Mouse (Mus musculus): ENCODE data around the gene Fam78a.
"Not testable (repeated sequence)": the region's sequence is repeated elsewhere in the genome, so short reads cannot be mapped to it uniquely, and the experiment has no call there.

Gene Fam78a

DNA sequence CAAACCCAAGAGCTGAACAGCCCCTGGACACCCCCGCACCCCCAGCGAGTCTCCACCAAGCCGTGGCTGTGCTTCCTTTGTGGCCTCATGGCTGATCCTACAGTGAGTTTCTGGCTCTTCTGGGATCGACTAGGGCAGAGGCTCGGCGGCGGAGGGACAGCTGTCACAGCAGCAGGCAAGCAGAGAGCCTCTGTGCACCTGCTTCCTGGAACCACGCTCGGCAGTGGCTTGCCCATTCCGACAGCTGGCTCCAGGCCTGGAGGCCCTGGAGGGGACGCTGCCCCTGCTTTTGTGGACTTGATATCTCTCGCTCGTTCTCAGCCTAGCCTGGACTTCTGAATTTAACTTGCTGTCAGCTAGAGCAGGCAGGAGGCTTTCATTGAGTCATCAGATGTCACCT, 19.7 kb downstream of the Fam78a start:
- DNase-seq: no peak

GRCm38 (mm10) chr2:32063451-32064151, 21.1 kb downstream of the Fam78a start:
- DNase-seq: no peak

GRCm38 (mm10) chr2:32062626-32063410, 21.8 kb downstream of the Fam78a start:
- no peak for DNase-seq

DNA sequence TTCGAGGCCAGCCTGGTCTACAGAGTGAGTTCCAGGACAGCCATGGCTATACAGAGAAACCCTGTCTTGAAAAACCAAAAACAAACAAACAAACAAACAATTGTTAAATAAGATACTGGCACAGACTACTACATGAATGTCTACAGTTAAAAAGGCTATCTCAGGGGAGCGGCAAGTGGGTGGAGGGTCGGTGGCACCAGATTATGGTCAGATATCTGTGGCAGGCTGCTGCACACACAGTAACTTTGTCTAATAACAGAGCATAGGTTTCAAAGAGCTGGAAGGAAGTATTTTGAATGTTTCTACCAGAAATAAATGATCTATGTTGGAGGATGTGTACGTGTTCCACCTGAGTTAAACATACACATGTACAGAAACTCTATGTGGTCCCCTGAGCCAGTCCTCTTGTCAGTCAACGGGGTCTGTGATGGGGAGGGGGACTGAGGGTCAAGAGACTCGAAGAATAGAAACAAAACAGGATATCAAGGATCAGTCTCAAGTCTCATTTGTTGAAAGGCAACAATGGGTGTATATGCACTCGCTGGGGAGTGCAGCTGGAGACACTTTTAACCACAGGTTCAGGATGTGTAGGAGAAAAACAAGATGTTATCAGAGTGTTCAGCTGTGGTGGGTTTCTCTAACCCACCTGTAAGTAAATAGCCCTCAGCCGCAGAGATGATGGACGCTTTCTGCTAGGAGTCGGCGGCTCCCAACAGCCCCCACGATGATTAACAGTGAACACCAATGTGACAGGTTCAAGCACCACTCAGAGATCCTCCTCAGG, 22.7 kb downstream of the Fam78a start:
- DNase-seq: no peak

GRCm38 (mm10) chr2:32061189-32061588, 23.5 kb downstream of the Fam78a start:
- no peak for DNase-seq

- DNase-seq: no peak
These were observed 24.3 kb downstream of the Fam78a start for GRCm38 (mm10) chr2:32060228-32060805.

- DNase-seq: no peak
These were observed 25.0 kb downstream of the Fam78a start for GRCm38 (mm10) chr2:32059613-32060012.

DNA sequence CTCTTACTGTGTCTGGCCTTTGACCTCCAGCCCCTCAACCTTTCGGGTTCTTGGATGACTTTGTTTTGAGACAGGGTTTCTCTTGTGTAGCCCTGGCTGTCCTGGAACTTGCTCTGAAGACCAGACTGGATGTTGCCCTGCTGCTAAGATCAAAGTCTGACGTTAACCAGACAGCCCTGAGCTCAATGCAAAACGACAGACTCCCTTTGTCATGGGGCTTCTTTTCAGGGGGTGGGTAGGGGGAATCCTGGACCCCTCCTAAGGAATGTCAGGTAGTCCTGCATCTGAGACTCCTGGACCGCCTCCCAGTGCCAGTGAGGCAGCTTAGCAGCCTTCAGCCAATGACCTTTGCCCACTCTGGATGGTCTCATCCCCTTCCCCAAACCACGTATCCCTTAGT, 25.9 kb downstream of the Fam78a start:
- no peak for DNase-seq

DNA sequence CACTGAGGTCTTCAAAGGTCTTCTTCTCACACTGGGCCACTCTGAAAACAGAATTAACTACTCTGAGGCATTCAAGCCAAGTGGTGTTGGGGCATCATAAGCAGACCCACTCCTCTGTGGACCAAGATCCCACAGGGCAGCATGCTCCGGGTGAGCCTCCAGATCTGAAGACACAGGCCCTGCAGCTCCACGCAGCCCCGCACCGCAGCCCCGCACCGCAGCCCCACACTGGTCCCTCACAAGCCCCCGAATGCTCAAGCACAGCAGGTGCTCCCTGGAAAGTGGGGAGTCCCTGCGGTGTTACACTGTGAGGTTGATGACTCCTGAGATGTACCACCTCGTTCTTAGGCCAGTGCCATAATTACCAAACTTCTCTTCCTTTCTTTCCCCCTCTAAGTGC, 26.4 kb downstream of the Fam78a start:
- DNase-seq: no peak

DNA sequence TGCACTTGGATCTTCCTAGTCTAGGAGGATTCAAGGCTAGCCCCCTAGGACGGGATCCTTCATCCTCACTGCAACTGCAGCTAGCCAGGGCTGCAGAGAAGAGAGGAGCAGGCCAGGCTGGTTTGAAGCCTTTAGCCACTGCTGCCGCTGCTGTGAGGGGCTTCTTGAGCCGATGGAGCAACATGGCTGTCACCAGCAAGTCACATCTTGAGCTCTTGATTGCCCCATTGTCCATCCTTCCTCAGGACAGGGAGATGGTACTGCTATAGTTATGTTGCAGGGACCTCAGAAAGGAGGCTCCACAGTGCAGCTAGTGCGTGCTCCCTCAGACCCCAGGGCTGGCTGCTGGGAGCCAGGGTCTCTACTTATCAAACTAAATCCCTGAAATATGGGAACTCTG, 26.9 kb downstream of the Fam78a start:
- no peak for DNase-seq

GRCm38 (mm10) chr2:32057360-32057759, 27.3 kb downstream of the Fam78a start:
- DNase-seq: no peak

DNA sequence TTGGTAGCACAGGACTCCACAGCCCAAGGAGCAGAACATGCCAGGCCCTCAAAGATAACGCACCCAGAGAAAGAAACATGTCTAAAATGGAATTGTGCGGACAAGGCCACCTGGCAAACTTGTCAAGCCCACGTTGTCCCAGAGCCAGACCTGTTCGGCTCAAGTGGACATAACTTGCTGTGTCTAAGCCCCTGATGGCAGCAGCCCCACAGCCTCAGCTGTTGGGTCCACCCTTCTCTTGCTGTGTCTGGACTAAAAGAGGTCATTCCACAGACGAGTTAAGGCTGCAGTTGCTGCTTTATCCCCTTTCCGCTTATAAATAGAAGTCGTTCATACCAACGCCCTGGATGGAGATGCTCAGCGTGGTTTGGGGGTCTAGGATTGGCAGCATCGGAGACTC, 28.1 kb downstream of the Fam78a start:
- no peak for DNase-seq

- no peak for DNase-seq
These were observed 29.2 kb downstream of the Fam78a start for GRCm38 (mm10) chr2:32055357-32055965.

- DNase-seq: no peak
These were observed 32.2 kb downstream of the Fam78a start for GRCm38 (mm10) chr2:32052418-32052817.

- DNase-seq: no peak
These were observed 32.9 kb downstream of the Fam78a start for GRCm38 (mm10) chr2:32051791-32052190.

DNA sequence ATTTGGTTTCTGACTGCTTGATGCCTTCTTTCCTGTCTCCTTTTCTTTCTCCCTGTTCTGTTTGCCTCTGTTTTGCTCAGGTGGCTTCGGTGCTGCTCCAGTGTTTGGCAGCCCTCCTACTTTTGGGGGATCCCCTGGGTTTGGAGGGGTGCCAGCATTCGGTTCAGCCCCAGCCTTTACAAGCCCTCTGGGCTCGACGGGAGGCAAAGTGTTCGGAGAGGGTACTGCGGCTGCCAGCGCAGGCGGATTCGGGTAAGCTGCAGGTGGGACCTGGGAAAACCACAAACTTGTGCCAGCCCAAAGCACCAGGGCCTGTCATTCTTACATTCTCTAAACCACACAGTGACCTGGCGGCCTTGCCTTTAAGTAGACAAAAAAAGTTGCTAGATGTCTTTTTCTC, 37.3 kb downstream of the Fam78a start:
- DNase-seq: no peak

- DNase-seq: no peak
These were observed 38.6 kb downstream of the Fam78a start for GRCm38 (mm10) chr2:32046009-32046408.

DNA sequence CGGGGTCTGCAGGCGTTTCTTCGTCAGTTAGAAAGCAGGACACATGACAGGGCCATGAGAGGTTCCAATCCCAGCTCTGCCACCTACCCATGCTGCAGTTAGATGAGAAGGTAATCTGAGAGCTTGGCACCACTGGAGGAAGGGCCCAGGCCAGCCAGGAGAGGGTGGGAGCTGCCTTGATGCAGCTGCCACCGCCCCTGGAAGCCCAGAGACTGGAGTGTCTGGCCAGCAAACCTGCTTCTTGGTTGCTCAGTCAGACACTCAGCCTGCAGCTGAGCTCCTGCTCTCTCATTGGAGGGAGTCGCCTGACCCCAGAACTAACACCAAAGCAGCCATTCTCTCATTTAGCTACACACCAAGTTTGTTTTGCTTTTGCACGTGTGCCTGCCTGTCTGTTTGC, 39.3 kb downstream of the Fam78a start:
- DNase-seq: no peak

- no peak for DNase-seq
These were observed 40.8 kb downstream of the Fam78a start for GRCm38 (mm10) chr2:32043836-32044235.

DNA sequence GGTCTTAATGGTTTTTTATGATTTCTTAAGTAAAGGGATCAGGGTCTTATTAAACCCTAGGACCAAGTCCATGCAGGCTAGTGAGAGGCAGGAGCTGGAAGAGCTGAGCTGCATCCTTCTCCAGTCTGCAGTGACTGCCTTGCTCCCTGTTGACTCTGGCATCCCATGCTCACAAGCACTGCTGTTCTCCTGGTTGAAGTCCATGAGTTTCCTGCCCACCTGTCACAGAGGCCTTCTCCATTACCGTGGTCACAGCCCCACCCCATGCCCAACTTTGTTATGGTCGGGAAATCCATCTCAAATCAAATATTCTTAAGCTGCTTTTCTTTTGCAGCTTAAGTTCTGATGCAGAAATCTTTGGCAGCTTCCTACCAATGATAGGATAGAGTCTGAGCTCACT, 43.6 kb downstream of the Fam78a start:
- DNase-seq: no peak

DNA sequence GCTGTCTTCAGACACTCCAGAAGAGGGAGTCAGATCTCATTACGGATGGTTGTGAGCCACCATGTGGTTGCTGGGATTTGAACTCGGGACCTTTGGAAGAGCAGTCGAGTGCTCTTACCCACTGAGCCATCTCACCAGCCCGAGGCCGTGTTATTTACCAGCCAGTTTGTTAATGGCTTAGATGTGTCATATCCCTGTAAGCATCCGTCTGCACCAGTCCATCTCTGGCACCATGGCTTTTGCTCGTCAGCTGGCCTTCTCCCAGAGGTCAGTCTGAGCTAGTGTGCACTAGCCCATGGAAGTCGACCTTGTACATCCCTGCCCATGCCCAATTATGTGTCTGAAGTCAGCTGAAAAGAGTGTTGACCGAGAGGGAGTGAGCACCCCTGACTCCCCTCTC, 44.0 kb downstream of the Fam78a start:
- DNase-seq: not testable (repeated sequence)

DNA sequence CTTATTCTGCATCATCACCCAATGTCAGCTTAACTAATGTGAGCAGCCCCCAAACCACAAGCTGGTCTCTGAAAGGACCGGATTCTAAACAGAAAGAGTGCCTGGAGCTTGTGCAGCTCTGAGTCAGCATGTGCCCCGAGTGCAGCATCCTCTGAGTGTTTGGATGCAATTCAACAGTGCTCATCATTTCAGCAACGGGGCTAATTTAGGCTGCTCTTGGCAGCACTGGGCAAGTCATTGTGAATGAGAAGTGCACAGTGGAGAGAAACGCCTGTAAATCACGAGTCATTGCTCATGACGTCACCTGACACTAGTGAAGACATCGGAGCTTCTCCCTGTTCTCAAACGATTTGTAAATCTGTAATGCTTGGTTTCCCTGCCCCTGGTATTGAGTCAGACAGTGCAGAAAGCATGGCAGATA, 46.0 kb downstream of the Fam78a start:
- no peak for DNase-seq

Measured in kidney, adult 8-10 months (tissue).